Mouse (Mus musculus) ES-Bruce4 (cell line): ENCODE measurements around the gene Gm13283.

Source experiments
- CTCF ChIP-seq: IDR thresholded peaks from one replicate; pipeline ENCODE4 v1.8.1; 2011; ENCODE audit warnings: low read depth, low read length
- EP300 ChIP-seq: IDR thresholded peaks from 2 replicates; pipeline ENCODE4 v1.6.1; 2011; ENCODE audit warnings: low read depth, low read length; ENCODE audit not compliant: insufficient read depth
- POLR2A ChIP-seq: IDR thresholded peaks from one replicate; pipeline ENCODE4 v1.8.1; 2011; ENCODE audit warnings: low read length; ENCODE audit not compliant: insufficient read depth

DNA sequence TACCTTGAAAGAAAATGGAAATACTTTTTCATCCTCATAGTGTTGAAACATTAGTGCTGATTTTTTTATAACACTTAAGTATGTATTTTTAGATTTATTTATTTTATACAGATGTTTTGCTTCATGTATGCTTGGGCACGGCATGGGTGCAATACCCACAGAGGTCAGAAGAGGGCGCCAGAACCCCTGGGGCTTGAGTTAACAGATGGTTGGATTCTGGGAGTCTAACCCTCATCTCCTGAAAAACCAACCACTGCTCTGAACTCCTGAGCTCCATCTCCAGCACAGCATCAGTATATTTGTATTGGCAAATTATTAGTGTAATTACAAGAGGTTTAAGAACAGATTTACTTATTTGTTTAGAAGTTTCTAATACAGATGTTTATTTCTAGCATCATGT lies 21.4 kb upstream of the Gm13283 start:
- TF ChIP-seq CTCF (peak; percentile 82), POLR2A (no peak), EP300 (no peak)
